Mouse (Mus musculus) ES-E14 (cell line): ENCODE data around the gene Wdr4.

Experiments
- CHD2 ChIP-seq: IDR thresholded peaks from 2 replicates; pipeline ENCODE4 v1.6.1; 2014; ENCODE audit warnings: mild to moderate bottlenecking, low read depth, low read length, inconsistent platforms
- HCFC1 ChIP-seq: IDR thresholded peaks from 2 replicates; pipeline ENCODE4 v1.6.1; 2012; ENCODE audit warnings: low read length, inconsistent platforms, borderline replicate concordance; ENCODE audit not compliant: insufficient read depth
- MAFK ChIP-seq: IDR thresholded peaks from 2 replicates; pipeline ENCODE4 v1.6.1; 2014; ENCODE audit warnings: mild to moderate bottlenecking, low read depth, low read length, inconsistent platforms; ENCODE audit not compliant: insufficient read depth
- ZC3H11A ChIP-seq: IDR thresholded peaks from 2 replicates; pipeline ENCODE4 v1.6.1; 2012; ENCODE audit warnings: low read depth, mild to moderate bottlenecking, inconsistent platforms, low read length, borderline replicate concordance
- ZNF384 ChIP-seq: IDR thresholded peaks from 2 replicates; pipeline ENCODE4 v1.6.1; 2012; ENCODE audit warnings: low read depth, low read length, inconsistent platforms

DNA sequence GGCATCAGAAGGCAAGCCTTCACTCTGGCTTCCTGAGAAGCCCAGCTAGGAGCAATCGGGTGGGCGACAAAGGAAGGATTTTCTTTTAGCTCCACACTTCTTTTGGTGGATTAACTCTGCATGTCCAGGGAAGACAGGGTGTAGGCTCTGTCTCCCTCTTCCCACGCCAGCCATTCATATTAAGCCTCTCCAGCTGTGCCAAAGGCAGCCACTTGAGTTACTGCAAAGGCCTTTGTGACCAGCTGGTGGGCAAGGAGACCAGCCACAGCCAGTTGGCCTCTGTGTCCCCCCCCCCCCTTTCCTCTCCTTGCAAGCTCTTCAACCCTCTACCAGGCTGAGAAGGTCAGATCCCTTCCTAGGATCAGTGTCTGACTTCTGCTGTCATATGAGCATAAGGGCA is 28.2 kb upstream of the Wdr4 start:
- TF ChIP-seq ZNF384 (no peak), CHD2 (no peak), ZC3H11A (no peak), MAFK (no peak), HCFC1 (no peak)
